Mouse (Mus musculus): ENCODE measurements around the gene Kirrel3. TPM values are rescaled to one million over a fixed set of nuclear protein-coding genes. Genes with fewer than 3 reads are reported as not detected.

Gene Kirrel3
- total RNA-seq, 2 experiments from 2014 or later, result not detected

GRCm38 (mm10) chr9:34667182-34667581 is 181.5 kb downstream of the Kirrel3 start:
- no peak for ATAC-seq (replicated peaks; ENCODE audit: poor library complexity)

- no peak for ATAC-seq (replicated peaks; ENCODE audit: poor library complexity)
Observed at GRCm38 (mm10) chr9:34670906-34671305, 185.2 kb downstream of the Kirrel3 start.

- ATAC-seq (replicated peaks; ENCODE audit: poor library complexity), result no peak
Observed at GRCm38 (mm10) chr9:34686798-34687197, 201.1 kb downstream of the Kirrel3 start.

- ATAC-seq (replicated peaks; ENCODE audit: poor library complexity), result no peak
Observed at GRCm38 (mm10) chr9:34688358-34688757, 202.7 kb downstream of the Kirrel3 start.

GRCm38 (mm10) chr9:34689375-34689774 is 203.7 kb downstream of the Kirrel3 start:
- no peak for ATAC-seq (replicated peaks; ENCODE audit: poor library complexity)

GRCm38 (mm10) chr9:34695646-34696045 is 210.0 kb downstream of the Kirrel3 start:
- no peak for ATAC-seq (replicated peaks; ENCODE audit: poor library complexity)

GRCm38 (mm10) chr9:34703547-34704300 is 218.0 kb downstream of the Kirrel3 start:
- ATAC-seq (replicated peaks; ENCODE audit: poor library complexity), result no peak

GRCm38 (mm10) chr9:34704357-34704756 is 218.7 kb downstream of the Kirrel3 start:
- ATAC-seq (replicated peaks; ENCODE audit: poor library complexity), result no peak

GRCm38 (mm10) chr9:34706350-34706873 is 220.7 kb downstream of the Kirrel3 start:
- ATAC-seq (replicated peaks; ENCODE audit: poor library complexity), result no peak

- ATAC-seq (replicated peaks; ENCODE audit: poor library complexity), result no peak
Observed at GRCm38 (mm10) chr9:34708691-34709090, 223.0 kb downstream of the Kirrel3 start.

- ATAC-seq (replicated peaks; ENCODE audit: poor library complexity), result no peak
Observed at GRCm38 (mm10) chr9:34711996-34712395, 226.3 kb downstream of the Kirrel3 start.

- no peak for ATAC-seq (replicated peaks; ENCODE audit: poor library complexity)
Observed at GRCm38 (mm10) chr9:34712996-34713395, 227.3 kb downstream of the Kirrel3 start.

- no peak for ATAC-seq (replicated peaks; ENCODE audit: poor library complexity)
Observed at GRCm38 (mm10) chr9:34713462-34713926, 227.8 kb downstream of the Kirrel3 start.

GRCm38 (mm10) chr9:34714996-34715619 is 229.4 kb downstream of the Kirrel3 start:
- ATAC-seq (replicated peaks; ENCODE audit: poor library complexity), result no peak

- ATAC-seq (replicated peaks; ENCODE audit: poor library complexity), result no peak
Observed at GRCm38 (mm10) chr9:34716476-34716875, 230.8 kb downstream of the Kirrel3 start.

- no peak for ATAC-seq (replicated peaks; ENCODE audit: poor library complexity)
Observed at GRCm38 (mm10) chr9:34721478-34722197, 235.9 kb downstream of the Kirrel3 start.

- no peak for ATAC-seq (replicated peaks; ENCODE audit: poor library complexity)
Observed at GRCm38 (mm10) chr9:34722198-34722550, 236.5 kb downstream of the Kirrel3 start.

- ATAC-seq (replicated peaks; ENCODE audit: poor library complexity), result no peak
Observed at GRCm38 (mm10) chr9:34732507-34732906, 246.8 kb downstream of the Kirrel3 start.

- ATAC-seq (replicated peaks; ENCODE audit: poor library complexity), result no peak
Observed at GRCm38 (mm10) chr9:34733579-34733978, 247.9 kb downstream of the Kirrel3 start.

- ATAC-seq (replicated peaks; ENCODE audit: poor library complexity), result no peak
Observed at GRCm38 (mm10) chr9:34734991-34735390, 249.3 kb downstream of the Kirrel3 start.

GRCm38 (mm10) chr9:34739431-34739830 is 253.7 kb downstream of the Kirrel3 start:
- ATAC-seq (replicated peaks; ENCODE audit: poor library complexity), result no peak

GRCm38 (mm10) chr9:34740814-34741213 is 255.1 kb downstream of the Kirrel3 start:
- no peak for ATAC-seq (replicated peaks; ENCODE audit: poor library complexity)
